Mouse (Mus musculus) lung, postnatal 14 days (tissue): Measurements from ENCODE around the gene Atf6b.

Experiments used
- DNase-seq: peaks from one replicate; pipeline ENCODE4 v3.0.0; 2021

Gene Atf6b

DNA sequence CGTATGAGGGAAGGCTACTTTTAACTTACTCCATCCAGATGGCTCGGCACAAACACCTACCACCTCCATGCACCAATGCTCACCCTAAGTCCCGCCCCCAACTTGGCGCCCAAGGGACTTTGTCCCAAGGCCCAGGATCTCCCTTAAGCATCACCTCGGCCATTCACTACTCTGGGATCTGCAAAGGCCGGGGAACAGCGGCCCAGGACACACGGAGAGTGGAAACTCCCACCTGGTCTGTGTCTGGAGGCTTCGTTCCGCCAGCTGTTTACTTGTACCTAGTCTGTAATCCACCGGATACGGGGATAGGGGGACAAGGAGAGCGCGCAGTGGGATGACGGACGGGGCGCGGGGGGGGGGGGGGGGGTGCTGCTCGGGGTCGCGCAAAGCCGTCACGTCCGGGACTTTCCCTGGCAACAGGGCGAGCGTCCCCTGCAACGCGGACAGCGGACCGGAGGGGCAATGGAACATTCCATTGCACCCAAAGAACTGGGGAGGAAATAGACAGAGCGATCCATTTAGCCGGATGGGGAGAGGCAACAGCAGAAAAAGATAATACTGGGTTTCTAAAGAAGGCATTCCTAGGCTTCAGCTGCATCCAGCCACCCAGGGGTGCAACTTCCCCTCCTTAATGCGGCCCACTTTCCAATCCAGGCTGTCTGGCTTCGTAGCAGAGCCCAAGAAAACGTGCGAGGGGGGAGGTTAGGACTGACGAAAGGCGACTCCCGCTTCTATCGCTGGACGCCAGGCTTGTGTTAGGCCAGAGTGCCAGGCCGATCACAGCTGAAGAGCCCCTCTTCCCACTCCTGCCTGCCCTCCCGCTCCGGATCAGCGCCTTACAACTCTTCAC, 19.6 kb upstream of the Atf6b start:
- DNase-seq, result peak; percentile 84

DNA sequence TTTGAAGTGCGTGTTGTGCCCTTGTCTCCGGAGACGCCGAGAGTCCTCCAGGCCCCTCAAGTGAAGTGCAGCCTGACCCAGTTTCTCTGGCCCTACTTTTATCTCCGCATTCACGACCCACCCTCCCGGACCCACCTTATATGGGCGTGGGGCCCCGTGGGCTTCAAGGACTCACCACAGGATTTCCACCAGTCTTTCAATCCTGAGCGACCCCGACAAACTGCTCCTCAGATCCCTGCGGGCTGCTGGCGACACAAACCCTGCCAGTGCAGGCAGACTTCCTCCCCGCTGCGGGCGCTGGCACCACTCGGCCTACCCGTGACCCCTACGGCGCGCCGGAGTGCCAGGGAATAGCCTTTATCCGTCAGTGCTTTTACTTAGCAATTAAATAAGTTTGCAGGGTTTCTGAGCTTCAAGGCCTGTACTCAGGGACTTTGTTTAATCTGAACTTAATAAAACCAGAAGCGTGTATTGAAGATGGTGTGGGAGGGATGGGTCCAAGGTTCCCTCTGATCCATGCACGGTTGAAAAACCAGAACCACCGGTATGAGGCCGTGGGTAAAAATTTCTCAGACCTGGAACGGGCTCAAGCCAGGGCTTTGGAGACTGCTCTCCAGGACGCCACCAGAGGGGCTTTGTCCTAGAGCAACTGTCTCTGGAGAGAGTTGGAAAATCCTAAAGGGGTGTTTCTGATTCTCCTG, 18.9 kb upstream of the Atf6b start, which contains the start of gene Ppt2:
Ppt2 (minus strand) TSS at position 568 of the 701 bp plus-strand sequence.
- DNase-seq, result peak; percentile 62

DNA sequence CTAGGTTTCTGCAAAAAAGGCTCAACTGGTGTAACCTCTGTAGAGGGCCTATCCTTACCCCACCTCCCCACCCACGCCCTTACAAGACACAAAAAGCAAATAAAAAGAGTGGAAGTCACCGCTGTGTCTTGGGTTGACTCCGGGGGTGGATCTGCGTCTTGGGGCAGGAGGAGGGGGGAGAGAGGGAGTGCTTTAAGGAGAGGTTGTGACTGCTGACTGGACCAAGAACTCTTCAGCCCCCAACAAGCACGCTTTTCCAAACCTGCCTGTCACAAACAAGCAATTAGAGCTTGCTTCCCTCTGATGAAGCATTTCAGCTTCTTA, 18.3 kb upstream of the Atf6b start:
- no peak for DNase-seq

DNA sequence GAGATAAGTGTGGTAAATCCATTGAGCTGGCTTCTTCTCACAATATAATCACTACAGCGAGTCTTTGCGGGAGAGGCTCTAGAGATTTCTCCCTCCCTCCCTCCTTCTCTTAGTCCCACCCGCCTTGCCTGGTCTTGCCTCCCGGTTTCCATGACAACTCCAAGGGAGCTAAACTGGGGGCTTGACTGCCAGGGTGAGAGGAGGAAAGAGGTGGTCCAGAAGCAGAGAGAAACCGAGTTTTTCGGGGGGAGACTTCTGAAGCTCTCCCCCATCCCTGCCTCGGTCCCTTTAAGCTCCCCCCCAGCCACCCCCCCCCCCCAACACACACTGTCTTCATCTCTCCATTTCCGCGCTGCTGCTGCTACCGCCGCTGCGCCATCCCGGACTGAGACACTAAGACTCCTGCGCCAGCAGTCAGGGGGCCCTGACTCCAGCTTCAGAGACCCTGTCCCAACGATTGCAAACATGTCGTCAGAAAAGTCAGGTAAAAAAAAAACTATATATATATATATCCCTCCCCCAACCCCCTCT, 17.7 kb upstream of the Atf6b start, which contains the start of gene Prrt1:
Prrt1 (plus strand) TSS at position 313 of the 531 bp plus-strand sequence.
- no peak for DNase-seq

DNA sequence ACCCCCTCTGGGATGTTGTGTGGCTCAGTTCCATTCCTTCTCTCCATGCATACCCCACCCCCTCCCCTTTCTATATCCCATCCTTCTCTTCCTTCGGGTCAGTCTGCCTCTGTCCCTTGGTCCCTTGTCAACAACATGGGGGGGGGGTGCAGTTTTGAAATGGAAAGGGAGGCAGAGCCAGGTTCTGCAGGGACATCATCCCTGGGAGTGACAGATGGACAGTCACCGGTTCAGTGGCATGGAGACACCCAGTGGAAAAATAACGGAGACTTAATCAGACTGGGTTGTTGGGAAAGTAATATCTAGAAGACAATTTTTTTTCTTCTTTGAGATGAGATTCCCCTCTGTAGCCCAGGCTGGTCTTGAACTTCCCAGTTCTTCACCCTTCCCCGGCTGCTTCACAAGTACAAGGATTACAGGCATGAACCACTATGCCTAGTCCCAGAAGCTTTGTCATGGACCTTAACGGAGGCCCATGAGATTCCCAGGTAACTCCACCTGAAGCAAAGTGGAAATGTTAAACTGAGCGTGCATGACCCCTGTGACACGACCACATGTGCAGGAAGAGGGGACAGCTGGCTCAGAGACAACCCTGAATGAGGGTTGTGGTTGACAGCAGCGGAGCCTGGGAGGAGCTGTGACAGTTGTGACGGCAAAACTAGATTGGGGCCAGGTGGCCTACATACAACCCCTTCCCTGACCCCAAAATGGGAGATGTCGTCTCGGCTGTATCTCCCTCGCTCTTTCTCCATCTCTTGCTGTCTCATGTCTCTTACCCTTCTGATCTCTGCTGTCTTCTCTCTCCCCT, 16.9 kb upstream of the Atf6b start:
- no peak for DNase-seq

DNA sequence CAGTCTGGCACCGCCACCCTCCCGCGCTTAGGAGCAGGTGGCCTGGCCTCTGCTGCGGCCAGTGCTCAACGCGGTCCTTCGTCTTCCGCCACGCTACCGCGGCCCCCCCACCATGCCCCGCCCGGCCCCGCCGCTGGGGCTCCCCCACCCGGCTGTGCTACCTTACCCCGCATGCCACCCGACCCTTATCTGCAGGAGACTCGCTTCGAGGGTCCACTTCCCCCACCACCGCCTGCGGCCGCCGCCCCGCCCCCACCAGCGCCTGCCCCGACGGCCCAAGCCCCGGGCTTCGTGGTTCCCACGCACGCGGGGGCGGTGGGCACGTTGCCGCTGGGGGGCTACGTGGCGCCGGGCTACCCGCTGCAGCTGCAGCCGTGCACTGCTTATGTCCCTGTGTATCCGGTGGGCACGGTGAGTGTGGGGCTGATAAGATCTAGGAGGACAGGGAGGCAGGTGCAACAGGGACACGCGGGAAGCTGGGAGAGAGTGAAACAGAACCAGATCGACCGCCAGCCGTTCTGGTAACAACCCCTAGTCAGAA, 16.1 kb upstream of the Atf6b start:
- no peak for DNase-seq

DNA sequence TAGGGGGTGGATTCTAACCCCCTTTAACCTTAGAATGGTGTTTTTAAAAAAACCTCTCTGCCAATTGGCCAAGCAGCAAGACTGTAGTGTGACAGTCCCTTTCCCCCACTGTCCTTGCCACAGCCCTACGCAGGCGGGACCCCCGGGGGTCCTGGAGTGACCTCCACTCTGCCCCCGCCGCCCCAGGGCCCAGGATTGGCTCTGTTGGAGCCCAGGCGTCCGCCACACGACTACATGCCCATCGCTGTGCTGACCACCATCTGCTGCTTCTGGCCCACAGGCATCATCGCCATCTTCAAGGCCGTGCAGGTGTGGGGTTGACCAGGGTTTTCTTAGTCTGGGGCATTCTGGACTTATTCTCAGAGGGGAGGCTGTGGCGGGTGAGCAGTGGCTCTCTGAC, 15.3 kb upstream of the Atf6b start:
- DNase-seq, result no peak

DNA sequence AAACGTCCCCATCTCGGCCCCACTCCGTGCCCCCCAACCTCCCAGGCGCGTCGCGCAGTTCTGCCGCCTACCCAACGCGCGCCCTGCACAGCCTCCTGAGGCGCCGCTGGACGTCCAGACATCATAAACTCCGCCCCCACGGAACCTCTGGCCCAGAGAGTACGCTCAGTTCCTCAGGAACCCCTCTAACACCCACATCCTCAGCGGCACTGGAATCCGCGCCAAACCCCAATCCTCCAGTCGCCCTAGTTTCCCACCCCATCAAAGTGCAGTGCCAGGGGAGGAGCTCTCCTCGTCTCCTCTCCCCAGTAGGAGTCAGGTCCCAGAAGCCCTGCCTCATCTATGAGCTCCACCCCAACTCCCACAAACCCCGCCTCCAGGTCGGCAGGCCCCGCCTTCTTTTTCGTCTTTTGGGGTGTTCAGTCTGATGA, 14.7 kb upstream of the Atf6b start:
- peak; percentile 81 for DNase-seq

DNA sequence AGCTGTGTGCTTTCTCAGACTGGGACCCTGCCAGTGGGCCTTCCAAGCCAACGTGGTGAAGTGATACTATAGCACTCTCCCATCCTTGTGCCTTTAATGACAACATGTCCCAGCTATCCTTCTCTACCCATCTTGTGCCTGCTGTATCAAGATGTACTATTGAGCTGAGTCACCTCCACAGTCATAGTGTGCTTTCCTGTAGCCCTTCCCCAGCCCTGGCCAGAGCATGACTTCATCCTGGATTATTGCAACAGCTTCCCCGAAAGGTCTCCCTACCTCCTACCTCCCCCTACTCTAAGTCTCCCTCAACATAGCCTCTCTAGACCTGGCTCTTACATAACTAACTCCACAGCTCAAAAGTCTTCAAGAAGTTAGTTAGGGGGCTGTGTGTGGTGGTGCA, 11.3 kb upstream of the Atf6b start:
- DNase-seq, result no peak

DNA sequence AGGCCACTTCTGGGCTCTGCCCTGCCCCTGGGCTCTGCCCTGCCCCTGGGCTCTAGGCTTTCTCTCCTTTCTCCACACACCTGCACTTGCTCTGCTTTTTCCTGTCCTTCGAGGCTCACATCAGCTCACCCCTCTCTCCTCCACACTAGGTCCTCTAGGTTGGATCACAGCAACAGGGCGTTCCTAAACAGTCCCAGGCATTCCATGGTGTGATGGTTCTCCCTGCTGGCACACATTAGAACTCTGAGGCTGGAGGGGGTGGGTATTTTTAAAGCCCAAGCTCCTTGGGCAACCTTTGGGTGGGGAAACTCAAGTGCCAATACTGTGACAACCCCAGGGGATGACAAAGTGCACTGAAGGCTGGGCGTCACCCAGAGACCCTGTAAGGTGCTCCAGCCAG, 9.5 kb upstream of the Atf6b start:
- DNase-seq, result no peak

DNA sequence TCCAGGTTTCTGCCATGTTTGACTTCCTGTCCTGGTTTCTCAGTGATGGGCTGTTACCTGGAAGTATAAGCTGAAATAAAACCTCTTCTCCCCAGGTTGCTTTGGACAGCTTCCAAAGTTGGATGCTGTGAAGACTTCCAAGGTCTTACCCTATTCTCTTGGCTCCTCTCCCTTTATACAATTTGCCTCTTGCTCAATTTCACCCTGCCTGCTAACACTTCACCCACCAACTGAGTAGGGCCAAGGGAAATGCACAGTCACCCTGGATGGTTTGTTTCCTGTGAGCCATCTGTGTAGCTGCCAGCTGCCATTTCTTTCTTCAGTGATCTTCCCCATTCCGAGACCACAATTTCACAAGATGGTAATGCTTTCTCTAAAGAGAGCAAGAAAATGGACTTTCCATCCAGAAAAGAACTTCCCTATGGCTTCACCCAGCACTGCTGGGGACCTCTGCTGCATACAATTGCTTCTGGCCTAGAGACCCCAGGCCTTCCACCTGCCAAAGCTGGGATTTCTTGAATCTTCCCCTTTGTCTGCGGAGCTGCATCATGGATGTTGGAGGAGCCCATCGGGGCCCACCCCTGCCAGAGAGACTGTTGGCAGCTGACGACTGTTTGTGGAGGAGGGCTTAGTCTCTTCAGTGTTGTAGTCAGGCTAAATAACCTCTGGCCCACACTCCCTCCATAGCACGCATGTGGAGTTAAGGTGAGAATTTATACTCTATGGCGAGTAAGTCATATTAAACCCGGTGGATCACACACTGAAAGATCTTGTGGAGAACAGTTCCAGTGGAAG, 7.3 kb upstream of the Atf6b start:
- DNase-seq, result no peak

DNA sequence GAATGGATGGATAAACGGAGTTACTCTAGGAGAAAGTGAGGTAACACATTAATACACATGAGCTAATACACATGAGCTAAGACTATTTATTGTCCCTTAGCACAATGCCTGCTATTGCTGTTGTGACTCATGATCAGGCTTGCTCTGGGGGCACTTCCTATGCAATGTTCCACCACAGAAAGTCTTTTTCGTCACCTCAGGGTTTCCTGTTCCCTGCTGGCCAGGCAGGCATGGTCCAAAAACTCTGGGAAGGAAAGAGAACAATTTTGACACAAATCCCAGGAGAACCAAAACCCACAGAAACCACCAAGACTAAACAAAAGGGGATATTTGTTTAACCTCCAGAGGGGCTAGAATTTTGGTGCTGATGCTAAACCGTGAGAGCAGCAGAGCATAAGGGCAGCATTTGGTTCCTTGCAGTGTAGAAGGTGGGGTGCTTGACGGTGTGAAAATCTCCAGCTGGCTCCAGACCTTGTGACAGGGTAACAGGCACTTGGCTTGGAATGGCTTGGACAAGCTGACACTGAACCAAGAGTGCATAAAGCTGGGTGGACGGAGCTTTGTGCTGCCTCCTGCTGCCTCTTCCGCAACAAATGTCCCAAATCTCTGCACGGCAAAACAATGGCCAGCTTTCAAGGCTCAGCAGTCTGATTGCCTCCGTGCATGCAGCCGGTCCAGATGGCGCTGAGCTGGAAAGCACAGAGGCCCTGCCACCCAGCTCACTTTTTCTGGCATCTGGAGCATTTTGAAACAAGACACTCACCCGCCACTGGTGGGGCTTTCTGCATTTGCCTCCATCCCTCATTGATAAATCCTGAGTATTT, 6.0 kb upstream of the Atf6b start:
- DNase-seq, result no peak

DNA sequence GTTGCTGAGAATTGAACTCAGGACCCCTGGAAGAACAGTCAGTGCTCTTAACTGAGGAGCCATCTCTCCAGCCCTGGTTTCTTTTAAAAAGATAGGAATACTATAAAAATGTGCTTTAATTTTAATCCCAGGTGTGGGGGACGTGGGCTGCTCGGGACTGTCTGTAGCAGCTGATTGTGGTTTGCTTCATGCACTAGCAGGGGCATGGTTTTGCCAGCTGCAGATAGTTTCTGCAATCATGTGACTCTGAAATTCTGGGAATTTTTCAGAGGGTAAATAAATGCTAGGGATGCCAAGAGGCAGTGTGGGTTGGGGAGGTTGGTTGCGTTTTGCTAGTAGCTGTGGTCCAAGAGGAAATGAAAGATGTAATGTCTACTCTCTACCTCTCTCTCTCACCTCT, 5.0 kb upstream of the Atf6b start:
- DNase-seq, result no peak

DNA sequence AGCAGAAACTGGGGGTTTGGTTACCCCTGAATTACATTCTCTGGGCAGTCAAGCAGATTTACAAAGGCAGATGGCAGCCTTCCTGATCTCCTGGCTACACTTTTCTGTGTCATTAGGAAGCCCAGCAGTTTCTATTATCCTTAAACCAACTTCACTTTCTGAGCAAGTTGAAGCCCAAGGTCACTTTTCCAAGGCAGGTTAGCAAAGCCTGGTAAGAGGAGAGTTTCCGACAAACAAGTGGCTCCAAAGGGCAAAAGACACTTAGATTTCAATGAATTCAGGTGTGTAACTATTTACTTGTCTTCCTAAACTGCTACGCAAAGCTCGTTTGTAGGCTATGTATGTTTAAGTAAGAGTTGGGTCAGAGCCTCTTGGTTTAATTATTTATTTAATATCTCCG, 3.6 kb upstream of the Atf6b start:
- DNase-seq, result no peak

DNA sequence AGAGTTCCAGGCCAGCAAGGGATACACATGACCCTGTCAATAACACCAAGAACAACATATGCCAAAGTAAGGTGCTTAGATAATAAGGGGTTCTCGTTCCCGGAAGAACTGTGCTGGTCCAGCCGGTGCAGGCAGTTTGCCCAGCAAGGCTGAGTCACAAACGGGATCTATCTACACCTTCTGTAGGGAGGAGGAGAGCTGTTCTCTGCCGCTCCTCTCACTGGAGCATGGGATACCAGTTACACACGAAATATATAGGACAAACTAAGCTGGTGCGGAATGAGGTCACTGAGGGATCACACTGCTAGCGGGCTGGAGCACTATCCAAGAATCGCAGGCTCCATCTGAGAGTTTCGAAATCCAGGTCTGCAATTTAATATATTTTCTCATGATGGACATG, 3.0 kb upstream of the Atf6b start:
- DNase-seq, result no peak

DNA sequence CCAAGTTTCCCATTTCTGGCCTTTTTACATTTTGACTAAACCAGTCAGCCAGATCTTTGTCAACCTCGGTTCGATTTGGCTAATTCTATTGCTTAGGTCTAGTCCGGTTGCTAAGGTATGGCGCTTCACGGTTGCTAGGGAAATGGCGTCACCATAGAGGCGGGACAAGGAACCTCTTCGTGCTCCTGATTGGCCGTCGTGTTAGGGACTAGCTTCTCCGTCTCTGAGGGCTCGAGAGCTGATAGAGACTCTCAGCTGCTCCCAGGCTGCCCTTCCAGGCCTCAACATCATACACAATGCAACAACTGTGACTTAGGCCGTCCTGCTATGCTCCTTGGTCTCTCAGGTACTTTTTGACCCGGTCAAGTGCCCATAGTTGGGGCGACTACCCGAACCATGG, 2.3 kb upstream of the Atf6b start, which contains the start of gene Fkbpl:
Fkbpl (plus strand) TSS at position 157 of the 400 bp plus-strand sequence.
- peak; percentile 98 for DNase-seq

DNA sequence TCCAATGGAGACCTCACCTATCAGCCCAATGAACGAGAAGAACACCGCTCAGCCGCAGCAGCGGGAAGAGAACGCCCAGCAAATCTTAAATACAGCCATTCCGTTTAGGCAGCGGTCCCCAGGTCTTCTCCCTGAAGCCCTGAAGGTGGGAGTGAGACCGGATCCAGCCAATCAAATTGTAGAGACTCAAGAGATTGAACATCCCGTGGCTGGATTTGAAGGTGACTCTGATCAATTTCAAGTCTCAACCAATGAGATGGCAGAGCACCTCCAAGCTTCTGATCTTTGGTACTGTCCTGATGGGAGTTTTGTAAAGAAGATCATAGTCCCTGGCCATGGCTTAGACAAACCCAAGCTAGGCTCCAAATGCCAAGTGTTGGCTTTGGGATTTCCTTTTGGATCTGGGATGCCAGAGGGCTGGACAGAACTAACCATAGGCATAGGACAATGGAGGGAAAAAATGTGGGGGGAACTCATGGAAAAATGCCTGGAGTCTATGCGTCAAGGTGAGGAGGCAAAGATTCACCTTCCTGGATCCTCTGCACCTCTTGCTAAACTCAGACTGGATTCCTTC, 1.6 kb upstream of the Atf6b start:
- no peak for DNase-seq

DNA sequence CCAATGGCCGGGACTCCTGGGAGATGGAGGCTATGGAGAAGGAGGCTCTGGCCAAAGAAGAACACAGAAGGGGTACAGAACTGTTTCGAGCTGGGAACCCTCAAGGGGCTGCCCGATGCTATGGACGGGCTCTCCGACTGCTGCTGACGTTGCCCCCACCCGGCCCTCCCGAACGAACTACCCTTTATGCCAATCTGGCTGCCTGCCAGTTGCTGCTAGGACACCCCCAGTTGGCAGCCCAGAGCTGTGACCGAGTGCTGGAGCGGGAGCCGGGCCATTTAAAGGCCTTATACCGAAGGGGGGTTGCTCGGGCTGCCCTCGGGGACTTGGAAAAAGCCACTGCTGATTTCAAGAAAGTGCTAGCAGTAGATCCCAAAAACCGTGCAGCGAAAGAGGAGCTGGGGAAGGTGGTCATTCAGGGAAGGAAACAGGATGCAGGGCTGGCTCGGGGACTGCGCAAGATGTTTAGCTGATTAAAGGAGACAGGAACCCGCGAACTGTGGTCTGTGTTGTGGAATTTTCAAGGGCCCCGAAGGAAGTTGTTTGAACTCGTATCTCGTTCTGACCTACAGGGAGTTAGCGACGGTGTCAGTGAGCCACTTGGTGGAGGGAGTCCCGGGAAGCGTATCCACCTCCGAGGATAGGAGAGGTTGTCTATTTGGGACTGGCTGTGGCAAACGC, 975 bp upstream of the Atf6b start:
- no peak for DNase-seq

DNA sequence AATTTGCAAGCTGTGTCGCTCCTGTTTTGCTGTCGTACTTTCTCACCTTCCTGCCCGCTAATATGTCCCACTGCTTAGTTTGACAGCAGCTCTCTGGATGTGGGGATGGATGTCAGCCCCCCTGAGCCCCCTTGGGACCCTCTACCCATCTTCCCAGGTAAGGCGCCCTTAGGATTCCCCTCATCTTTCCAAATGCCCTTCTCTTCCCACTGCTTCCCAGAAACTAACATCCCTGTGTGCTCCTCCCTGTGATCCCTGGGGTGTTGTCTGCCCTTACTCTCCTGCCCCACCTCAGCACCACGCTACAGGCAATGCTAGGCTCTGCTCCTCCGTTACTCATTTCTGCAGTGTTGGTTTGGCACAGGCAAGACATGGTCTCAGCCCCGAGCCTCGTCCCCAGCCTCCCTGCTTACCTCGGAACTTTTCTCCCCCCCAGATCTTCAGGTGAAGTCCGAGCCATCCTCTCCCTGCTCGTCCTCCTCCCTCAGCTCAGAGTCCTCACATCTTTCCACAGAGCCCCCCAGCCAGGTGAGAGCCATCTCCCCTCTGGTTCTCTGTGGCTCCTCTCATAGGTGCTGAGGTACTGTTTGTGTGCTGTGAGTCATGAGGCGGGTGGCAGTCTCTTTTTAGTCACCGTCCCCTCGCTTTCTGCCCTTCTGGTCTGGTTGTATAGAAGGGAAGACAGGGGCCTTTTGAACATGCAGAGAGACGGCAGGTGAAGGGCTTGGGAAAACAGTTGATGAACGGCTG, 1.4 kb downstream of the Atf6b start:
- DNase-seq, result no peak
